ENCODE assay signal across 8 mouse cellular contexts in the genomic region with DNA sequence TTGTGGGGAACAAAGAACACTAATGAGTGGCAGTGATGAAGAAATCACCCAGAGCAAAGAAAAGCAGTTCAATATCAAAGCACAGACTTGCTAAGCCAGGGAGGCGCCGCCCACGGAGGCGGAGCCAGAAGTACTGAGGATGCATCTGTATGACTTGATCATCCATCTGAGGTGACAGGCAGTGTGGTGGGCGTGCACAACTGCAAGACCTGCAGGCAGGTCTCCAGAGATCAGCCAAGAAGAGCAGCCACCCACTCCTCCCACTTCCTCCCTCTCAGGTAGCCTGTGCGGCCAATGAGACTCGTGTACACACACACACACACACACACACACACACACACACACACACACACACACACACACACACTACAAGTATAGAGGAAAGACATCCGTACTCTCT.
A peak's percentile ranks its signal among the peaks of the same experiment; 100 is the strongest.
DNase-seq lines count a peak whose midpoint lies in the region; ATAC-seq and TF ChIP-seq lines count a peak whose summit lies in the region.

No protein-coding gene starts in this region.

- peak; percentile 77 for DNase-seq in embryo, embryonic 10 days (ENCODE audit: low spot score)
- DNase-seq in embryo, embryonic 9.5 days (ENCODE audit: extremely low spot score): no peak
- DNase-seq in testis, postnatal 10 days (ENCODE audit: low spot score): peak; percentile 66
- DNase-seq in testis, postnatal 14 days (ENCODE audit: low spot score): no peak
- peak; percentile 47 for DNase-seq in kidney, adult 9 months
- peak; percentile 26 for DNase-seq in lung, postnatal 0 days (ENCODE audit: low spot score)
- DNase-seq in cerebellum, postnatal 10 days: no peak

- TF ChIP-seq EP300 in lung, postnatal 0 days (IDR thresholded peaks at IDR 0.05): no peak

- ATAC-seq in lung, postnatal 0 days: no peak
- peak; percentile 55; the same call in 1 of the 2 replicates for ATAC-seq in stomach, embryonic 14.5 days (ENCODE audit: insufficient number of reproducible peaks, insufficient read depth, low FRiP score, low read depth)

- no peaks in the 10 kb centered on the region for H3K9me3 ChIP-seq in lung, postnatal 0 days (ENCODE audit: low read length)
- no peaks in the 10 kb centered on the region for H3K9me3 ChIP-seq in stomach, embryonic 14.5 days (ENCODE audit: control insufficient read depth, low read depth, low read length)

- TF ChIP-seq CTCF in lung, postnatal 0 days (IDR thresholded peaks at IDR 0.05): no peak

- H3K9ac ChIP-seq in lung, postnatal 0 days (replicated peaks; ENCODE audit: low read depth): no peak overlapping the region
- H3K9ac ChIP-seq in stomach, embryonic 14.5 days (replicated peaks; ENCODE audit: low read depth, low read length): no peak overlapping the region

- H3K4me3 ChIP-seq in lung, postnatal 0 days (ENCODE audit: low read depth, low read length): no peak overlapping the region
- H3K4me3 ChIP-seq in stomach, embryonic 14.5 days (ENCODE audit: low read depth, low read length): no peak overlapping the region

- no peaks in the 10 kb centered on the region for H3K36me3 ChIP-seq in lung, postnatal 0 days (ENCODE audit: insufficient read depth, low read length)
- no peaks in the 10 kb centered on the region for H3K36me3 ChIP-seq in stomach, embryonic 14.5 days (ENCODE audit: control insufficient read depth, insufficient read depth, low read length)

- no peaks in the 10 kb centered on the region for H3K27me3 ChIP-seq in lung, postnatal 0 days (replicated peaks; ENCODE audit: insufficient read depth, low read length)
- 0 out of 2 replicates have a peak, but pooled peaks cover 2% of the 10 kb centered on the region for H3K27me3 ChIP-seq in stomach, embryonic 14.5 days (ENCODE audit: control insufficient read depth, insufficient read depth, low read length)

- H3K4me1 ChIP-seq in lung, postnatal 0 days (ENCODE audit: insufficient read depth, low read depth, low read length): no peaks in the 10 kb centered on the region
- H3K4me1 ChIP-seq in stomach, embryonic 14.5 days (ENCODE audit: control insufficient read depth, insufficient read depth, low read length): no peaks in the 10 kb centered on the region

- H3K27ac ChIP-seq in lung, postnatal 0 days (ENCODE audit: low read length): no peak overlapping the region
- H3K27ac ChIP-seq in stomach, embryonic 14.5 days (ENCODE audit: low read length): no peak overlapping the region

- H3K4me2 ChIP-seq in lung, postnatal 0 days (replicated peaks; ENCODE audit: low read depth, low read length): no peak overlapping the region
- H3K4me2 ChIP-seq in stomach, embryonic 14.5 days (replicated peaks; ENCODE audit: low read depth, low read length): no peak overlapping the region

- 18% methylated on average over 8 of the region's 8 CpGs for WGBS in lung, postnatal 0 days
- WGBS in stomach, embryonic 14.5 days: 25% methylated on average over 7 of the region's 8 CpGs

Comparison
In these comparisons a context has a peak if more than half of its experiments do, and no peak if none do; other contexts are left out.
1. DNase-seq: peak in embryo, embryonic 10 days (single experiment), testis, postnatal 10 days (single experiment), kidney, adult 9 months (single experiment) and lung, postnatal 0 days (single experiment); none in embryo, embryonic 9.5 days (single experiment), testis, postnatal 14 days (single experiment) and cerebellum, postnatal 10 days (0 of 2).